Mouse (Mus musculus): ENCODE data around the gene H2-Ab1. TPM values are rescaled to one million over a fixed set of nuclear protein-coding genes. Genes with fewer than 3 reads are reported as not detected.
"Not testable (repeated sequence)": the region's sequence is repeated elsewhere in the genome, so short reads cannot be mapped to it uniquely, and the experiment has no call there.

Gene H2-Ab1
- polyA plus RNA-seq, 1 experiment from 2014 or later, result 22.9 TPM

- H3K27ac ChIP-seq (ENCODE audit: low read depth, low read length); H3K9ac ChIP-seq (ENCODE audit: low read depth, low read length); ATAC-seq (ENCODE audit: low FRiP score, low TSS enrichment); H3K4me1 ChIP-seq (ENCODE audit: control insufficient read depth, insufficient read depth, low read length); H3K36me3 ChIP-seq (ENCODE audit: control insufficient read depth, insufficient read depth, low read length); H3K9me3 ChIP-seq (ENCODE audit: control insufficient read depth, low read length); H3K27me3 ChIP-seq (ENCODE audit: control insufficient read depth, insufficient read depth, low read length); H3K4me2 ChIP-seq (replicated peaks; ENCODE audit: low read depth, low read length); H3K4me3 ChIP-seq (ENCODE audit: low read length): not testable (repeated sequence)
- 82% methylated on average over 3 of the region's 3 CpGs for WGBS
Measured at GRCm38 (mm10) chr17:34310526-34310925, 53.0 kb downstream of the H2-Ab1 start.

- Histone ChIP-seq H3K4me2 (replicated peaks; ENCODE audit: low read depth, low read length) (no peak overlapping the region), H3K9me3 (ENCODE audit: control insufficient read depth, low read length) (no peaks in the 10 kb centered on the region), H3K27me3 (ENCODE audit: control insufficient read depth, insufficient read depth, low read length) (no peaks in the 10 kb centered on the region), H3K9ac (ENCODE audit: low read depth, low read length) (no peak overlapping the region), H3K27ac (ENCODE audit: low read depth, low read length) (no peak overlapping the region), H3K4me3 (ENCODE audit: low read length) (no peak overlapping the region), H3K36me3 (ENCODE audit: control insufficient read depth, insufficient read depth, low read length) (no peaks in the 10 kb centered on the region), H3K4me1 (ENCODE audit: control insufficient read depth, insufficient read depth, low read length) (peaks cover 3% of the 10 kb centered on the region; the same call in 1 of the 2 replicates)
- 92% methylated on average over 1 of the region's 1 CpGs for WGBS
- ATAC-seq (ENCODE audit: low FRiP score, low TSS enrichment), result no peak
Measured at GRCm38 (mm10) chr17:34312185-34312584, 54.7 kb downstream of the H2-Ab1 start.

- H3K4me1 ChIP-seq (ENCODE audit: control insufficient read depth, insufficient read depth, low read length), result peaks cover 3% of the 10 kb centered on the region; the same call in 1 of the 2 replicates
- no peak for ATAC-seq (ENCODE audit: low FRiP score, low TSS enrichment)
- no peaks in the 10 kb centered on the region for H3K27me3 ChIP-seq (ENCODE audit: control insufficient read depth, insufficient read depth, low read length)
- no peaks in the 10 kb centered on the region for H3K36me3 ChIP-seq (ENCODE audit: control insufficient read depth, insufficient read depth, low read length)
- WGBS, result 44% methylated on average over 3 of the region's 3 CpGs
- no peak overlapping the region for H3K4me2 ChIP-seq (replicated peaks; ENCODE audit: low read depth, low read length)
- no peaks in the 10 kb centered on the region for H3K9me3 ChIP-seq (ENCODE audit: control insufficient read depth, low read length)
- H3K4me3 ChIP-seq (ENCODE audit: low read length), result no peak overlapping the region
- H3K9ac ChIP-seq (ENCODE audit: low read depth, low read length), result no peak overlapping the region
- no peak overlapping the region for H3K27ac ChIP-seq (ENCODE audit: low read depth, low read length)
Measured at GRCm38 (mm10) chr17:34313393-34313792, 55.9 kb downstream of the H2-Ab1 start.

- H3K27me3 ChIP-seq (ENCODE audit: control insufficient read depth, insufficient read depth, low read length), result no peaks in the 10 kb centered on the region
- no peak overlapping the region for H3K4me2 ChIP-seq (replicated peaks; ENCODE audit: low read depth, low read length)
- H3K4me1 ChIP-seq (ENCODE audit: control insufficient read depth, insufficient read depth, low read length), result peaks cover under 1% of the 10 kb centered on the region; the same call in 1 of the 2 replicates
- ATAC-seq (ENCODE audit: low FRiP score, low TSS enrichment), result peak; percentile 65; the same call in 1 of the 2 replicates
- no peaks in the 10 kb centered on the region for H3K9me3 ChIP-seq (ENCODE audit: control insufficient read depth, low read length)
- no peak overlapping the region for H3K27ac ChIP-seq (ENCODE audit: low read depth, low read length)
- no peak overlapping the region for H3K9ac ChIP-seq (ENCODE audit: low read depth, low read length)
- WGBS, result 54% methylated on average over 9 of the region's 9 CpGs
- H3K36me3 ChIP-seq (ENCODE audit: control insufficient read depth, insufficient read depth, low read length), result no peaks in the 10 kb centered on the region
- H3K4me3 ChIP-seq (ENCODE audit: low read length), result no peak overlapping the region
Measured at GRCm38 (mm10) chr17:34314286-34314685, 56.8 kb downstream of the H2-Ab1 start.

- Histone ChIP-seq H3K9me3 (ENCODE audit: control insufficient read depth, low read length) (no peaks in the 10 kb centered on the region), H3K9ac (ENCODE audit: low read depth, low read length) (no peak overlapping the region), H3K4me2 (replicated peaks; ENCODE audit: low read depth, low read length) (no peak overlapping the region), H3K27me3 (ENCODE audit: control insufficient read depth, insufficient read depth, low read length) (no peaks in the 10 kb centered on the region), H3K27ac (ENCODE audit: low read depth, low read length) (no peak overlapping the region), H3K4me1 (ENCODE audit: control insufficient read depth, insufficient read depth, low read length) (no peaks in the 10 kb centered on the region), H3K4me3 (ENCODE audit: low read length) (no peak overlapping the region), H3K36me3 (ENCODE audit: control insufficient read depth, insufficient read depth, low read length) (no peaks in the 10 kb centered on the region)
- no peak for ATAC-seq (ENCODE audit: low FRiP score, low TSS enrichment)
- WGBS, result 73% methylated on average over 1 of the region's 1 CpGs
Measured at GRCm38 (mm10) chr17:34315512-34315911, 58.0 kb downstream of the H2-Ab1 start.

- Histone ChIP-seq H3K4me3 (ENCODE audit: low read length) (no peak overlapping the region), H3K4me2 (replicated peaks; ENCODE audit: low read depth, low read length) (no peak overlapping the region), H3K27ac (ENCODE audit: low read depth, low read length) (no peak overlapping the region), H3K9me3 (ENCODE audit: control insufficient read depth, low read length) (no peaks in the 10 kb centered on the region), H3K36me3 (ENCODE audit: control insufficient read depth, insufficient read depth, low read length) (no peaks in the 10 kb centered on the region), H3K9ac (ENCODE audit: low read depth, low read length) (no peak overlapping the region), H3K4me1 (ENCODE audit: control insufficient read depth, insufficient read depth, low read length) (no peaks in the 10 kb centered on the region), H3K27me3 (ENCODE audit: control insufficient read depth, insufficient read depth, low read length) (no peaks in the 10 kb centered on the region)
- ATAC-seq (ENCODE audit: low FRiP score, low TSS enrichment), result no peak
- WGBS, result 90% methylated on average over 2 of the region's 2 CpGs
Measured at GRCm38 (mm10) chr17:34316697-34317096, 59.2 kb downstream of the H2-Ab1 start.

GRCm38 (mm10) chr17:34317275-34317674 is 59.8 kb downstream of the H2-Ab1 start:
- no peak for ATAC-seq (ENCODE audit: low FRiP score, low TSS enrichment)
- WGBS, result 40% methylated on average over 2 of the region's 2 CpGs
- Histone ChIP-seq H3K4me1 (ENCODE audit: control insufficient read depth, insufficient read depth, low read length) (no peaks in the 10 kb centered on the region), H3K9ac (ENCODE audit: low read depth, low read length) (no peak overlapping the region), H3K4me2 (replicated peaks; ENCODE audit: low read depth, low read length) (no peak overlapping the region), H3K36me3 (ENCODE audit: control insufficient read depth, insufficient read depth, low read length) (no peaks in the 10 kb centered on the region), H3K9me3 (ENCODE audit: control insufficient read depth, low read length) (no peaks in the 10 kb centered on the region), H3K27ac (ENCODE audit: low read depth, low read length) (no peak overlapping the region), H3K4me3 (ENCODE audit: low read length) (no peak overlapping the region), H3K27me3 (ENCODE audit: control insufficient read depth, insufficient read depth, low read length) (no peaks in the 10 kb centered on the region)

Other genes starting within 250 kb of the H2-Ab1 start
- 5.5 and 12.4 TPM in 2 replicates for gene Ring1, start 233.0 kb upstream of the H2-Ab1 start, polyA plus RNA-seq (2014; fragmentation: Nextera tagmentation; extraction: Ambion mirVana)
- gene H2-Ke6, start 229.6 kb upstream of the H2-Ab1 start, polyA plus RNA-seq (2014; fragmentation: Nextera tagmentation; extraction: Ambion mirVana), result 46.0 and 53.0 TPM in 2 replicates
- gene Slc39a7, start 226.0 kb upstream of the H2-Ab1 start, polyA plus RNA-seq (2014; fragmentation: Nextera tagmentation; extraction: Ambion mirVana), result 70.3 and 86.0 TPM in 2 replicates
- gene Rxrb, start 225.9 kb upstream of the H2-Ab1 start, polyA plus RNA-seq (2014; fragmentation: Nextera tagmentation; extraction: Ambion mirVana), result 22.2 and 28.0 TPM in 2 replicates
- gene Col11a2, start 218.3 kb upstream of the H2-Ab1 start, polyA plus RNA-seq (2014; fragmentation: Nextera tagmentation; extraction: Ambion mirVana), result 1.9 and 2.1 TPM in 2 replicates
- 0.51 and 0.76 TPM in 2 replicates for gene H2-Oa, start 165.3 kb upstream of the H2-Ab1 start, polyA plus RNA-seq (2014; fragmentation: Nextera tagmentation; extraction: Ambion mirVana)
- gene H2-DMa, start 138.1 kb upstream of the H2-Ab1 start, polyA plus RNA-seq (2014; fragmentation: Nextera tagmentation; extraction: Ambion mirVana), result 16.1 and 19.3 TPM in 2 replicates
- gene Brd2, start 135.1 kb upstream of the H2-Ab1 start, polyA plus RNA-seq (2014; fragmentation: Nextera tagmentation; extraction: Ambion mirVana), result 153 and 178 TPM in 2 replicates
- 18.5 and 21.9 TPM in 2 replicates for gene H2-DMb2, start 114.4 kb upstream of the H2-Ab1 start, polyA plus RNA-seq (2014; fragmentation: Nextera tagmentation; extraction: Ambion mirVana)
- gene H2-DMb1, start 104.6 kb upstream of the H2-Ab1 start, polyA plus RNA-seq (2014; fragmentation: Nextera tagmentation; extraction: Ambion mirVana), result 4.1 and 4.2 TPM in 2 replicates
- gene Tap1, start 70.1 kb upstream of the H2-Ab1 start, polyA plus RNA-seq (2014; fragmentation: Nextera tagmentation; extraction: Ambion mirVana), result 1.9 and 2.9 TPM in 2 replicates
- 2.1 and 3.4 TPM in 2 replicates for gene Psmb9, start 69.9 kb upstream of the H2-Ab1 start, polyA plus RNA-seq (2014; fragmentation: Nextera tagmentation; extraction: Ambion mirVana)
- gene Psmb8, start 60.0 kb upstream of the H2-Ab1 start, polyA plus RNA-seq (2014; fragmentation: Nextera tagmentation; extraction: Ambion mirVana), result 4.3 and 4.8 TPM in 2 replicates
- gene Tap2, start 54.2 kb upstream of the H2-Ab1 start, polyA plus RNA-seq (2014; fragmentation: Nextera tagmentation; extraction: Ambion mirVana), result 1.2 and 1.8 TPM in 2 replicates
- not detected in 2 replicates for gene H2-Ob, start 18.8 kb upstream of the H2-Ab1 start, polyA plus RNA-seq (2014; fragmentation: Nextera tagmentation; extraction: Ambion mirVana)
- 2.7 TPM in 2 replicates for gene H2-Aa, start 30.1 kb downstream of the H2-Ab1 start, polyA plus RNA-seq (2014; fragmentation: Nextera tagmentation; extraction: Ambion mirVana)
- 5.9 and 7.1 TPM in 2 replicates for gene H2-Eb1, start 48.2 kb downstream of the H2-Ab1 start, polyA plus RNA-seq (2014; fragmentation: Nextera tagmentation; extraction: Ambion mirVana)
- gene H2-Eb2, start 68.0 kb downstream of the H2-Ab1 start, polyA plus RNA-seq (2014; fragmentation: Nextera tagmentation; extraction: Ambion mirVana), result 0.09 TPM in 1 of 2 replicates, not detected in the other
- gene Btnl2, start 97.1 kb downstream of the H2-Ab1 start, polyA plus RNA-seq (2014; fragmentation: Nextera tagmentation; extraction: Ambion mirVana), result 0.14 TPM in 1 of 2 replicates, not detected in the other
- gene Btnl1, start 119.4 kb downstream of the H2-Ab1 start, polyA plus RNA-seq (2014; fragmentation: Nextera tagmentation; extraction: Ambion mirVana), result not detected in 2 replicates
- gene BC051142, start 141.1 kb downstream of the H2-Ab1 start, polyA plus RNA-seq (2014; fragmentation: Nextera tagmentation; extraction: Ambion mirVana), result 0.74 and 1.9 TPM in 2 replicates
- gene Btnl4, start 219.6 kb downstream of the H2-Ab1 start, polyA plus RNA-seq (2014; fragmentation: Nextera tagmentation; extraction: Ambion mirVana), result not detected in 2 replicates

Measured in kidney, embryonic 14.5 days (tissue).